Mouse (Mus musculus) hindlimb bud, embryonic 11.5 days (tissue): ENCODE data around the gene Rasa4.
"Not testable (repeated sequence)": the region's sequence is repeated elsewhere in the genome, so short reads cannot be mapped to it uniquely, and the experiment has no call there.

Experiments
- DNase-seq: peaks from one replicate; pipeline ENCODE4 v3.0.0-alpha.2; 2012; ENCODE audit warnings: low read depth, low spot score; ENCODE audit errors: extremely low spot score

Gene Rasa4

DNA sequence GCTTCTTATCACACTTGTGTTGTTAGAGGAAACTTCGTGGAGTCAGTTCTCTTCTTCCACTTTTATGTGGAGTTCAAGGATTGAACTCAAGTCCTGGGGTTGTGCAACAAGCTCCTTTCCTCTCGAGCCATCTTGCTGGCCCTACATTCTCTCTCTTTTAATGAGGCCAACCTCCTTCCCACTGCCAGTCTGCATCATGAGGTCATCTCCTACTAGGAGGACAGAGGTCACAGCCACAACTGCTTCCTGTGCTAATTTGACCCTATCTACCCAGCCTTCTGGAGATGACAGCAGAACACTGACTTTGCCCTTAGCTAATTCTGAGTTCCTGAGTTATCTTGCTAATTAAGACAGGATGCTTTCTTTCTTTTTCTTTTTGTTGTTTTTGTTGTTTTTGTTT, 24.8 kb downstream of the Rasa4 start:
- no peak for DNase-seq

DNA sequence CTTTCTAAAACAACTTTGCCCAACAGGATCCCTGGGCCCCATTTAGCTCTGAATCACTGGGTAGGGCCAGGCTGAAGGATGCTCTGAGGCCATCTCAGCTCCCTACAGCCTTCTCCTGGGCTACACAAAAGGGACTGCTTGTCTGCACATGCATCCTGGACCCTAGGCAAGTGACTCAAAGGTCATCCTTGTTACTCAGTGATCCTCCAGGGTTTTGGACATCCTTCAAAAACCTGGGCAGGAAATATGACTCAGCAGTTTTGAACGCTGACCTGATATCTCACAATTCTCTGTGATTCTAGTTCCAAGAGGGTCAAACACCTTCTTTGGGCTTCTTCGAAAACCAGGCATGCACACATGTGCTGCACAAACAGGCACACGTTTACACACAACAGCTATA, 25.3 kb downstream of the Rasa4 start:
- DNase-seq: no peak

DNA sequence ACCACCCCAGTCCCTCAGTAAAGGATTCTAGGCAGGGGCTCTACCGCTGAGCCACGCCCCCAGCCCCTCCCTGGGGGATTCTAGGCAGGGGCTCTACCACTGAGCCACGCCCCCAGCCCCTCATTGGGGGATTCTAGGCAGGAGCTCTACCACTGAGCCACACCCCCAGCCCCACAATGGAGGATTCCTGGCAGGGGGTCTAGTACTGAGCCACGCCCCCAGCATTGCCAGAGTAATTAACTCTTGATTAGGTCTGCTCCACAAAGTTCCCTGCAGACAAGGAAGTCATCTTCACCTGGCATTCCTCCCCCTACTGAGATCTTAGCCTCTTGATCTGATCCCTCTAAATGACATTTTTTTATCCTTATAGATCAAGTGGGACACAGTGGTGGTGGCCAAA, 29.8 kb downstream of the Rasa4 start:
- not testable (repeated sequence) for DNase-seq

- peak; percentile 83 for DNase-seq
These were observed 32.4 kb downstream of the Rasa4 start, which contains the start of gene Polr2j for GRCm38 (mm10) chr5:136115891-136116783. Gene Polr2j, plus strand, starts transcription at chr5:136116631.

- DNase-seq: no peak
These were observed 33.0 kb downstream of the Rasa4 start for GRCm38 (mm10) chr5:136116784-136117112.

DNA sequence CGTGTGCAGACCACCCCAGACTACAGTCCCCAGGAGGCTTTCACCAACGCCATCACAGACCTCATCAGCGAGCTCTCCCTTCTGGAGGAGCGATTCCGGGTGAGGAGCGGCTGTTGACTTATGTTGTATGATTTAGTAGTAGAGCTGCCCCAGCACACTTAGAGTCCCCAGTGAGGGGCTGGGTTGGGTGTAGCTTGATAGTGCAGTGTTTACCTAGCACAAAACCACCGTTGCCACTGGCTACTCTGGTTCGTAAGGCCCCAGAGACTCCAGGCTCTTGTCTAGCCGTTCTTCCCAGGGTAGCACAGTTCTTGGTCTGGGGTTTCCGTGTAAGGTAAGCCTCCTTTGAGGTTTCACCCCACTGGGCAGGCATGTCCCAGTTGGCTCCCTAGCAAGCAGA, 38.4 kb downstream of the Rasa4 start:
- no peak for DNase-seq

DNA sequence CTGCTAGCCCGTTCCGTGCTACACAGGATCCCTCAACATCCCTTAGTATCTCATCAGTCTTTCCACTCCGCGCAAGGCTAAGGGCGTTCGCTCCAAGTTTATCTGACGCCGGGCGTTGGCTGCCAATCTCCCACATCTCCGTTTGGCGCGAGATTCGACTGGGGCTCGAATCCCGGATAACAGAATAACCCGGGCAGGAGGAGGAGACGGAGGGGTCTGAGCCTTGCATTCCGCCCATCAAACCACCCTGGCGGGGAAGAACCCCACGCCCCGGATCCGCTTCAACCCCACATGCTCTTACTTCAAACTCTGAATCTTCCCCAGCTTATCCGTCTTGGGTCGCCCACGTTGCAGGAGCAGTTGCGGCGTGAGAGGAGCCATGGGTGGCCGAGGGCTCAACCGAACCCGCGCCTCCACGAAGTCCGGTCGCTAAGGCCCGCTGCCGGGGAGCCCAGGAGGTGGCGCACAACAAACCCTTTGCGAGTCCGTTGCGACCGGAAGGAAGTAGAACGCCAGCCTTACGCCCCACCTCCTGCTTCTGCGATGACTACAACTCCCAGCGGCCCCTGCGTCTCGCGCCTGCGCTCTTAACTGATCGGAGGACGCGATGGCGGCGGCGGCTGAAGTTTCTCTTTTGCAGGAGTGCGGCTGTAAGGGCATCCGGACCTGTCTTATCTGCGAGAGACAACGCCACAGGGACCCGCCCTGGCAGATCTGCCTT, 52.0 kb downstream of the Rasa4 start, which contains the start of the genes Lrwd1 and Alkbh4:
Lrwd1 (minus strand) TSS at position 504 of the 721 bp plus-strand sequence.
Alkbh4 (plus strand) TSS at position 576 of the 721 bp plus-strand sequence.
- peak; percentile 67 for DNase-seq

DNA sequence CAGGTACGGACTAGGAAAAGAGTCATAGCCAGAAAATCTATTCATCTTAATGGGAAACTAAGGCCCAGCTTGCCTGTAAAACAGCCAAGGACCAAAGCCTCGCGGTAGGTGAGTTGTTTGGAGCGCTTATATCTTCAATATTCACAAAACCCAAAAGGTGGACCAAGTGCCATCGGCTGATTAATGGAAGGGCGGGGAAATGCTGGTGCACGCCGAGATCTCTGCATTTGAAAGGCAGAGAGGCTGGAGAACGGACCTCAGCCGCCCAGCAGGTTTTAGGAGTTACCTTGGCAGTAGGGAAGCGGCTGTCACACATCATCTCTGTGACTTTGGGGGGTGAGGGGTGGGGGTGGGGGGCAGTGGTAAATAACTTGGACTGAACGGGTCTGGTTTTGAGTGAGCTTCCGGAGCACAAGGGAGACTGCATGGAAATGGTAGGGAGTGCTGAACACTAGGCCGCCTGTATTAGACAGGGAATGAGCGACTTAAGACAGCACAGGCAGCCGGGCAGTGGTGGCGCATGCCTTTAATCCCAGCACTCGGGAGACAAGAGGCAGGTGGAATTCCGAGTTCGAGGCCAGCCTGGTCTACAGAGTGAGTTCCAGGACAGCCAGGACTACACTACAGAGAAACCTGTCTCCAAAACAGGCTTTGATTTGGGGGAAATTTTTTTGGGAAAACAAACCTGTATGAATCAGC, 52.7 kb downstream of the Rasa4 start:
- DNase-seq: no peak

DNA sequence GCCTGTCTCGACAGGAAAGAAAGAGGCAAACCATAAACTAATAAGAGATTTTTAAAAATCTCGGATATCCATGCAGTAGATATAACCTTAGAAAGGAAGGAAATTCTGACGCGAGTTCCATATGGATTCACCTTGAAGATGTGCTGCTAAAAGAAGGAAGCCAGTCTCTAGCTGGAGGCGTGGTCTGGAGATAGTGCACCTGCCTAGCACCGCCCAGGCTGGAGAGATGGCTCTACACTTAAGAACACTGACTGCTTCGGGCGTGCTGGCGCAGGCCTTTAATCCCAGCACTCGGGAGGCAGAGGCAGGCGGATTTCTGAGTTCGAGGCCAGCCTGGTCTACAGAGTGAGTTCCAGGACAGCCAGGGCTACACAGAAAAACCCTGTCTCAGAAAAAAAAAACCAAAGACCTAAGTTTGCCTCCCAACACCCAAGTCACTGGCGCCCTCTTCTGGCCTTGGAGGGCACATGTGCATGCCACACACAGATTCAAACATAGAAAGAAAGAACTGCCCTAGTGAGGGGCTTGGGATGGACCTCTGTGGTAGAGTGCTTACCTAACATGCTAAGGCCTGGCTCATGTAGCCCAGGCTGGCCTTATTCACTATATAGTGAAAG, 54.0 kb downstream of the Rasa4 start:
- no peak for DNase-seq

DNA sequence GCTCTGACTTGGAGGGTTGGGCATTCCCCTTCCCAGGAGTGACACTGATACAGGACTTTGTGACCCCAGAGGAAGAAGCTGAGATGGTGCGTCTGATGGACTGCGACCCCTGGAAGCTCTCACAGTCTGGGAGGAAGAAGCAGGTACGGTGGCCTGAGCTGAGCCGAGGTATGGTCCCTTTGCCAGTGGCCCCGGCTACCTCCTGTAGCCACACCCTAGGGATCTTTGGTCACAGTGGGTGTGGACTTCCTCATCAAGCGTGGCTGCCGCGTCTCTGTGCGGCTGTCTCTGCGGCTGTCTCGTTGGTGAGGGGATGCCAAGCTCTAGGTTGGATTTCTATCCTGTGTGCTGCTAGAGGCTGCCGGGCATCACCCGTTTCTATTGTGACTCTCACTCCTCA, 55.7 kb downstream of the Rasa4 start:
- DNase-seq: no peak

DNA sequence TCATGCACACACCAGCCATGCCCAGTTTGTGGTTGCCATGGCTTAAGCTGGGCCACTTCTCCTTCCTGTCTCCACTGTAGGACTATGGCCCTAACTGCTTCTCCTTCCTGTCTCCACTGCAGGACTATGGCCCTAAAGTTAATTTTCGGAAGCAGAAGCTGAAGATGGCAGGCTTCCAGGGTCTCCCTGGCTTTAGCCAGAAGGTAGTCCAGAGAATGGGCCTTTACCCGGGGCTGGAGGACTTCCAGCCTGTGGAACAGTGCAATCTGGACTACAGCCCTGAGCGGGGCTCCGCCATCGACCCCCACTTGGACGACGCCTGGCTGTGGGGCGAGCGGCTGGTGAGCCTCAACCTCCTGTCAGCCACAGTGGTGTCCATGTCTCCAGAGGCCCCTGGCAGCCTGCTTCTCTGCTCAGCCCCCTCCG, 56.4 kb downstream of the Rasa4 start:
- no peak for DNase-seq

DNA sequence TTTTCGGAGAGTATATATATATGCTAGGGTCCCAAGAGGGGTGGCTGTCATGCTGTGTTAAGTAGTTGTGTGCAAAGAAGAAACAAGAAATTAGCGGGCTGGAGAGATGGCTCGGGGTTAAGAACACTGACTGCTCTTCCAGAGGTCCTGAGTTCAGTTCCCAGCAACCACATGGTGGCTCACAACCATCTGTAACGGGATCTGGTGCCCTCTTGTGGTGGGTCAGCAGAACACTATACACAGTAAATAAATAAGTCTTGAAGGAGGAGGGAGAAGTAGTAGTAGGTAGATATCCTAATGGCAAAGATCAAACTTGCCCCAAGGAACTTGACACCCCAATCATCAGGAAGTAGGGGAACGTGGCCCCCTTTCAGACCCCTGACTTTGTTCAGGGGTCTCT, 59.0 kb downstream of the Rasa4 start:
- no peak for DNase-seq

DNA sequence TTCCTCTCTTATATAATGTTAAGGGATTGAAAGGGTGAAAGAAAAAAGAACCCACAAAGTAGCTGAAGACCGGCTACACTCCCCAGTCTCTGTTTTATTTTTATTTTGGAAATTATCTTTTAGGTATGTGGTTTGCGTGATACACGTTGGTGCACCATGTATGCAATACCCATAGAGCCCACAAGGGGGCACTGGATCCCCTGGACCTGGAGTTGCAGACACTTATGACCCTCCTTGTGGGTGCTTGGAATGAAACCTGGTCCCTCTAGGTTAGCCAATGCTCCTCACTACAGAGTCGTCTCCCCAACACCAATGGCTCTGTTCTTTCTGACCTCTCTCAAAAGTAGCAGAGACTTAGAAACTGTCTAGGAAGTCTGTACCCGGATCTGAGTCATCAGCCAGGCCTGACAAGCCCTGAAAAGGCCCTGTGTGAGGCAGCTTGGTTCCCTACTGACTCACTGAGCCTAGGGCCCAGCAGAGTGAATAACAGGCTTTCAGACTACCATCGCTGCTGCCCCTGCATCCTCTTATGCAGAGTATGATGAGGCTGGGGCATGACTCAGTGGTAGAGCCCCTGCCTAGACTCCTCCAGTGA, 59.5 kb downstream of the Rasa4 start:
- DNase-seq: no peak

GRCm38 (mm10) chr5:136144606-136145430, 61.1 kb downstream of the Rasa4 start:
- no peak for DNase-seq

DNA sequence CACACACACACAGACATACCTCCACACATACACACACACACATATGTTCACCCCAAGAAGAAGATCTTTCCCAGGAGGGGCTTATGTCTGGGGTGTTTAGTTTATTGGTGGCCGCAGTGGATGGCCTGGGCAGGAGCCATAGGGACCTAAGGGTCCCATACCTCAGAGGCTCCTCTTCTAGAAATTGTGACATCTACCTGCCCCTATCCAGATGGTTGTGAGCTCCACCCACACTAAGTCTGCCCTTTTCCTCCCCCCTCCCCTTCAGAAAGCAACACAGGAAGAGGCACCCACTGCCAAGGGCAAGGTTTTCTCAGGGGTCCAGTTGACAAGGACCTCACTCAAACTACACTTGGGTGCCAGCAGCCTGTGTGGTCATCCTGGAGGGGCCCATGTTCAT, 63.2 kb downstream of the Rasa4 start:
- no peak for DNase-seq

DNA sequence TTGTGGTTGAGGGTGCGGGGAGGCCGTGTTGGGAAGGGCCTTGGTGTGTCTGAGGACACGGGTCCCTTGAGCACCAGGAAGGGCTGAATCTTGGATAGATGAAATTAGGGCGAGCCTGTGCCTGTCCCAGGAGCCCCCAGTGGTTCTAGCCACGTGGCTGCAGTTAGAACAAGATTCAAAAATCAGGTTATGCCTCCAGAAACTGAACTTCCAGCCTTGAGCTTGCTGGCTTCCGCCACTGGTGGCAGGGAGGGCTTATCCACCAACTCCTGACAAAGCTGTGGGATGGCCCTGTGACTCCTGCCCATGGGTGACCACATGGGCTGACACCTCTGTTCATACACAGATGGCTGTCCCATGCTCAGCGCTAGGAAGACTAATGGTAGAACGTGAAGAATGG, 64.0 kb downstream of the Rasa4 start:
- DNase-seq: no peak

- not testable (repeated sequence) for DNase-seq
These were observed 65.4 kb downstream of the Rasa4 start for GRCm38 (mm10) chr5:136149134-136149576.

DNA sequence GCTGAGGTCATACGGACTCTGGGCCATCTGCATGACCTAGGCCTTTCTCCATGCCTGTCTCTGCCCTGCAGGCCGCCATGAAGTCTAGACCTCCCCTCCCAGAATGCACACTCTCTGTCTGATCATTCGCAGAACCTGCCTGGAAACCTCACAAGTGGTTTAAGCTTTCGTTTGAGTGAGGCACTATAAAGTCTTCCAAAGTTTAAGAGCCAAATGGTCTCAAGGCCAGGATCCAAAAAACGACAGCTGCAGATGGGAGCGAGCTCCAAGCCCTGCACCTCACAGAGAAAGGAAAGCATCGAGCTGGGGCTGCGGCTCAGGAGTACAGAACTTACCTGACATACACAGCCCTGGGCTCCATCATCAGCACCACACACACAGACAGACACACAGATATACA, 68.6 kb downstream of the Rasa4 start:
- DNase-seq: no peak

GRCm38 (mm10) chr5:136155399-136155798, 71.7 kb downstream of the Rasa4 start:
- no peak for DNase-seq

DNA sequence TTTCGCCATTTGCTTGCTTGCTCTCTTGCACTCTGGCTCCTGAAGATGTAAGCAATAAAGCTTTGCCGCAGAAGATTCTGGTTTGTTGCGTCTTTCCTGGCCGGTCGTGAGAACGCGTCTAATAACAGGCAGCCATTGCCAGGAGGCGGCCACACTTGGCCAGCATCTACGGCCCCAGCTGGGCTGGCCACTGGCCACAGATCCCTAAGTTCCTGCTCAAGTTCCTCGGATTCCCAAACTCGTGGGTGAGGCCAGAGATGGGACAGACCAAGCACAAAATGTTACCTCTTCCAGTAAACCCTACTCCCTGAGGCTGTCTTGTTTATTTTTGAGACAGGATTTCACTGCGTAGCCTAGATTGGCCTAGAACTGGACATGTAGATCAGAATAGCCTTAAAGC, 76.4 kb downstream of the Rasa4 start:
- not testable (repeated sequence) for DNase-seq
